ENCODE assay signal across 26 mouse cellular contexts in genomic region chr2:152589021-152589420, GRCm38 (mm10). TPM values are rescaled to one million over a fixed set of nuclear protein-coding genes. Genes with fewer than 3 reads are reported as not detected.
A peak's percentile ranks its signal among the peaks of the same experiment; 100 is the strongest.
DNase-seq lines count a peak whose midpoint lies in the region; ATAC-seq and TF ChIP-seq lines count a peak whose summit lies in the region.
"Had no signal": no experiment of that assay in that cellular context is flagged by ENCODE, and none has a peak within 500 bp of the region (broad histone marks: within the 10 kb centered on the region; RNA-seq: fewer than 3 reads in every experiment).

No protein-coding gene starts in this region.

- H3K27ac ChIP-seq in midbrain, embryonic 11.5 days (ENCODE audit: low read depth, low read length) = no peak overlapping the region
- no peak overlapping the region for H3K27ac ChIP-seq in midbrain, embryonic 16.5 days (ENCODE audit: low read length)
- no peak overlapping the region for H3K27ac ChIP-seq in intestine, embryonic 14.5 days (ENCODE audit: low read depth)
- no peak overlapping the region for H3K27ac ChIP-seq in intestine, postnatal 0 days (ENCODE audit: low read depth, low read length)
- no peak overlapping the region for H3K27ac ChIP-seq in forebrain, postnatal 0 days (ENCODE audit: low read depth, low read length)
- H3K27ac ChIP-seq: embryonic facial prominence, embryonic 15.5 days; forebrain, embryonic 10.5 days; forebrain, embryonic 15.5 days; heart, adult 2 months; heart, embryonic 15.5 days; hindbrain, embryonic 13.5 days had no signal

- ATAC-seq in midbrain, embryonic 11.5 days (ENCODE audit: low FRiP score) = no peak
- no peak for ATAC-seq in midbrain, embryonic 16.5 days
- 0 out of 2 replicates have a peak, but pooled peaks have one; percentile 55 for ATAC-seq in intestine, embryonic 14.5 days (replicated peaks; ENCODE audit: low FRiP score, low TSS enrichment, low read depth)
- peak; percentile 70 for ATAC-seq in intestine, postnatal 0 days
- ATAC-seq in forebrain, postnatal 0 days = no peak
- ATAC-seq: forebrain, embryonic 15.5 days had no signal

- H3K36me3 ChIP-seq in midbrain, embryonic 11.5 days (ENCODE audit: control insufficient read depth, insufficient read depth, low read length) = no peaks in the 10 kb centered on the region
- no peaks in the 10 kb centered on the region for H3K36me3 ChIP-seq in midbrain, embryonic 16.5 days (ENCODE audit: control insufficient read depth, insufficient read depth, low read length)
- H3K36me3 ChIP-seq in intestine, embryonic 14.5 days (ENCODE audit: control insufficient read depth, insufficient read depth, low read length) = no peaks in the 10 kb centered on the region
- no peaks in the 10 kb centered on the region for H3K36me3 ChIP-seq in intestine, postnatal 0 days (ENCODE audit: control insufficient read depth, insufficient read depth)
- no peaks in the 10 kb centered on the region for H3K36me3 ChIP-seq in forebrain, postnatal 0 days (ENCODE audit: insufficient read depth)
- H3K36me3 ChIP-seq: embryonic facial prominence, embryonic 15.5 days; forebrain, embryonic 10.5 days; forebrain, embryonic 15.5 days; heart, embryonic 15.5 days; hindbrain, embryonic 13.5 days had no signal

- 51% methylated on average over 6 of the region's 6 CpGs for whole genome bisulfite sequencing in midbrain, embryonic 11.5 days
- 48% methylated on average over 6 of the region's 6 CpGs for WGBS in midbrain, embryonic 16.5 days
- WGBS in intestine, embryonic 14.5 days = 34% methylated on average over 6 of the region's 6 CpGs
- 29% methylated on average over 6 of the region's 6 CpGs for WGBS in intestine, postnatal 0 days
- 34% methylated on average over 6 of the region's 6 CpGs for WGBS in forebrain, postnatal 0 days

- H3K4me3 ChIP-seq in midbrain, embryonic 11.5 days (ENCODE audit: low read depth, low read length) = no peak overlapping the region
- no peak overlapping the region for H3K4me3 ChIP-seq in midbrain, embryonic 16.5 days (ENCODE audit: low read depth, low read length)
- H3K4me3 ChIP-seq in intestine, embryonic 14.5 days (ENCODE audit: low read depth, low read length) = no peak overlapping the region
- H3K4me3 ChIP-seq in intestine, postnatal 0 days (ENCODE audit: low read depth, low read length) = no peak overlapping the region
- H3K4me3 ChIP-seq in forebrain, postnatal 0 days (ENCODE audit: low read depth, low read length) = no peak overlapping the region
- H3K4me3 ChIP-seq: embryonic facial prominence, embryonic 15.5 days; erythroblast, embryonic 14.5 days; forebrain, embryonic 10.5 days; forebrain, embryonic 15.5 days; heart, adult 2 months; heart, embryonic 15.5 days; hindbrain, embryonic 13.5 days had no signal

- H3K27me3 ChIP-seq in midbrain, embryonic 11.5 days (ENCODE audit: control insufficient read depth, insufficient read depth, low read length) = no peaks in the 10 kb centered on the region
- H3K27me3 ChIP-seq in midbrain, embryonic 16.5 days (ENCODE audit: control insufficient read depth, insufficient read depth, low read depth, low read length) = no peaks in the 10 kb centered on the region
- no peaks in the 10 kb centered on the region for H3K27me3 ChIP-seq in intestine, embryonic 14.5 days (replicated peaks; ENCODE audit: control insufficient read depth, insufficient read depth, low read length)
- no peaks in the 10 kb centered on the region for H3K27me3 ChIP-seq in intestine, postnatal 0 days (replicated peaks; ENCODE audit: control insufficient read depth, insufficient read depth, low read length)
- no peaks in the 10 kb centered on the region for H3K27me3 ChIP-seq in forebrain, postnatal 0 days (ENCODE audit: insufficient read depth, low read length)
- H3K27me3 ChIP-seq: embryonic facial prominence, embryonic 15.5 days; forebrain, embryonic 15.5 days; heart, embryonic 15.5 days; hindbrain, embryonic 13.5 days had no signal

- H3K4me1 ChIP-seq in midbrain, embryonic 11.5 days (ENCODE audit: control insufficient read depth, insufficient read depth, low read length) = no peaks in the 10 kb centered on the region
- H3K4me1 ChIP-seq in midbrain, embryonic 16.5 days (ENCODE audit: control insufficient read depth, insufficient read depth, low read length) = no peaks in the 10 kb centered on the region
- no peaks in the 10 kb centered on the region; the same call in 1 of the 2 replicates for H3K4me1 ChIP-seq in intestine, embryonic 14.5 days (replicated peaks; ENCODE audit: control insufficient read depth, insufficient read depth, low read length)
- H3K4me1 ChIP-seq in intestine, postnatal 0 days (replicated peaks; ENCODE audit: control insufficient read depth, insufficient read depth, low read length) = no peaks in the 10 kb centered on the region
- no peaks in the 10 kb centered on the region for H3K4me1 ChIP-seq in forebrain, postnatal 0 days (ENCODE audit: insufficient read depth)
- H3K4me1 ChIP-seq: embryonic facial prominence, embryonic 15.5 days; forebrain, embryonic 15.5 days; heart, embryonic 15.5 days; hindbrain, embryonic 13.5 days had no signal

- peak; percentile 52 for TF ChIP-seq CTCF in intestine, postnatal 0 days (IDR thresholded peaks at IDR 0.05; ENCODE audit: low read depth)
- no peak for TF ChIP-seq CTCF in forebrain, postnatal 0 days (IDR thresholded peaks at IDR 0.05; ENCODE audit: low read depth)

- peak; percentile 39 for DNase-seq in kidney, postnatal 10 days
- no peak for DNase-seq in kidney, adult 9 months
- DNase-seq in midbrain, embryonic 11.5 days (ENCODE audit: low spot score, missing footprints) = peak; percentile 62
- DNase-seq in intestine, embryonic 14.5 days (ENCODE audit: low spot score) = no peak
- no peak for DNase-seq in forebrain, postnatal 0 days
- DNase-seq: adrenal gland, adult 8-10 months; adrenal gland, postnatal 36 days; cerebellum, adult 2 months; cerebellum, postnatal 10 days; gastrocnemius, postnatal 10 days; heart, adult 2 months; heart, postnatal 14 days had no signal

- H3K9me3 ChIP-seq in midbrain, embryonic 11.5 days (ENCODE audit: control insufficient read depth, low read length) = no peaks in the 10 kb centered on the region
- H3K9me3 ChIP-seq in midbrain, embryonic 16.5 days (replicated peaks; ENCODE audit: control insufficient read depth, low read length, poor library complexity, severe bottlenecking) = no peaks in the 10 kb centered on the region
- no peaks in the 10 kb centered on the region for H3K9me3 ChIP-seq in intestine, embryonic 14.5 days (ENCODE audit: control insufficient read depth, low read length)
- H3K9me3 ChIP-seq in intestine, postnatal 0 days (ENCODE audit: control insufficient read depth) = no peaks in the 10 kb centered on the region
- no peaks in the 10 kb centered on the region for H3K9me3 ChIP-seq in forebrain, postnatal 0 days (ENCODE audit: low read length)
- H3K9me3 ChIP-seq: embryonic facial prominence, embryonic 15.5 days; forebrain, embryonic 10.5 days; forebrain, embryonic 15.5 days; heart, embryonic 15.5 days; hindbrain, embryonic 13.5 days had no signal

- no peak overlapping the region for H3K9ac ChIP-seq in midbrain, embryonic 11.5 days (ENCODE audit: low read length)
- no peak overlapping the region for H3K9ac ChIP-seq in midbrain, embryonic 16.5 days (ENCODE audit: low read depth, low read length)
- no peak overlapping the region for H3K9ac ChIP-seq in intestine, embryonic 14.5 days (ENCODE audit: low read length)
- no peak overlapping the region for H3K9ac ChIP-seq in intestine, postnatal 0 days (ENCODE audit: low read depth, low read length)
- H3K9ac ChIP-seq in forebrain, postnatal 0 days = no peak overlapping the region
- H3K9ac ChIP-seq: embryonic facial prominence, embryonic 15.5 days; forebrain, embryonic 15.5 days; heart, embryonic 15.5 days; hindbrain, embryonic 13.5 days had no signal

- H3K4me2 ChIP-seq in midbrain, embryonic 11.5 days = no peak overlapping the region
- H3K4me2 ChIP-seq in midbrain, embryonic 16.5 days (ENCODE audit: low read length) = no peak overlapping the region
- H3K4me2 ChIP-seq in intestine, embryonic 14.5 days (ENCODE audit: low read length) = no peak overlapping the region
- no peak overlapping the region for H3K4me2 ChIP-seq in intestine, postnatal 0 days (replicated peaks; ENCODE audit: low read depth)
- H3K4me2 ChIP-seq in forebrain, postnatal 0 days (ENCODE audit: low read depth) = no peak overlapping the region
- H3K4me2 ChIP-seq: embryonic facial prominence, embryonic 15.5 days; forebrain, embryonic 15.5 days; heart, embryonic 11.5 days; heart, embryonic 15.5 days; hindbrain, embryonic 13.5 days had no signal

RNA-seq across cellular contexts. Expression of gene Defb19, which starts 8.9 kb away (rescaled TPM):
- not detected in 2 replicates for polyA plus RNA-seq in midbrain, embryonic 11.5 days (2014; fragmentation: Nextera tagmentation; extraction: Ambion mirVana)
- polyA plus RNA-seq in midbrain, embryonic 16.5 days (2015; fragmentation: Nextera tagmentation; extraction: Ambion mirVana) = not detected in 2 replicates
- not detected in 2 replicates for polyA plus RNA-seq in intestine, embryonic 14.5 days (2014; fragmentation: Nextera tagmentation; extraction: Ambion mirVana)
- polyA plus RNA-seq in intestine, postnatal 0 days (2015; fragmentation: Nextera tagmentation; extraction: Ambion mirVana) = 0.35 and 0.77 TPM in 2 replicates
- total RNA-seq in forebrain, postnatal 0 days (2014; rRNA removed) = not detected in 2 replicates
- not detected in 2 replicates for polyA plus RNA-seq in forebrain, postnatal 0 days (2015; fragmentation: Nextera tagmentation; extraction: Ambion mirVana)
- total RNA-seq: adrenal gland, adult 8-10 months; ES-E14; gastrocnemius, postnatal 10 days; gastrocnemius, postnatal 4 days; heart, adult 2 months; heart, postnatal 14 days; hematopoietic stem cell, adult 5-6 weeks had no signal
- polyA plus RNA-seq: cerebellum, adult 2 months; embryonic facial prominence, embryonic 11.5 days; embryonic facial prominence, embryonic 15.5 days; erythroblast, embryonic 14.5 days; forebrain, embryonic 10.5 days; forebrain, embryonic 15.5 days; frontal cortex, adult 2 months; hindbrain, embryonic 13.5 days had no signal

RNA-seq across cellular contexts. Expression of gene Defb45, which starts 10.2 kb away (rescaled TPM):
- polyA plus RNA-seq in midbrain, embryonic 11.5 days (2014; fragmentation: Nextera tagmentation; extraction: Ambion mirVana) = not detected in 2 replicates
- polyA plus RNA-seq in midbrain, embryonic 16.5 days (2015; fragmentation: Nextera tagmentation; extraction: Ambion mirVana) = not detected in 2 replicates
- not detected in 2 replicates for polyA plus RNA-seq in intestine, embryonic 14.5 days (2014; fragmentation: Nextera tagmentation; extraction: Ambion mirVana)
- not detected in 2 replicates for polyA plus RNA-seq in intestine, postnatal 0 days (2015; fragmentation: Nextera tagmentation; extraction: Ambion mirVana)
- total RNA-seq in forebrain, postnatal 0 days (2014; rRNA removed) = not detected in 2 replicates
- polyA plus RNA-seq in forebrain, postnatal 0 days (2015; fragmentation: Nextera tagmentation; extraction: Ambion mirVana) = not detected in 2 replicates
- total RNA-seq: adrenal gland, adult 8-10 months; adrenal gland, postnatal 36 days; ES-E14; gastrocnemius, postnatal 10 days; gastrocnemius, postnatal 4 days; heart, adult 2 months; heart, postnatal 14 days; hematopoietic stem cell, adult 5-6 weeks had no signal
- polyA plus RNA-seq: cerebellum, adult 2 months; embryonic facial prominence, embryonic 11.5 days; embryonic facial prominence, embryonic 15.5 days; erythroblast, embryonic 14.5 days; forebrain, embryonic 10.5 days; forebrain, embryonic 15.5 days; frontal cortex, adult 2 months; heart, adult 2 months; heart, embryonic 11.5 days; heart, embryonic 15.5 days; hindbrain, embryonic 13.5 days had no signal

RNA-seq across cellular contexts. Expression of gene Defb36, which starts 15.1 kb away (rescaled TPM):
- polyA plus RNA-seq in midbrain, embryonic 11.5 days (2014; fragmentation: Nextera tagmentation; extraction: Ambion mirVana) = not detected in 2 replicates
- not detected in 2 replicates for polyA plus RNA-seq in midbrain, embryonic 16.5 days (2015; fragmentation: Nextera tagmentation; extraction: Ambion mirVana)
- not detected in 2 replicates for polyA plus RNA-seq in intestine, embryonic 14.5 days (2014; fragmentation: Nextera tagmentation; extraction: Ambion mirVana)
- not detected in 2 replicates for polyA plus RNA-seq in intestine, postnatal 0 days (2015; fragmentation: Nextera tagmentation; extraction: Ambion mirVana)
- total RNA-seq in forebrain, postnatal 0 days (2014; rRNA removed) = not detected in 2 replicates
- not detected in 2 replicates for polyA plus RNA-seq in forebrain, postnatal 0 days (2015; fragmentation: Nextera tagmentation; extraction: Ambion mirVana)
- total RNA-seq: ES-E14; gastrocnemius, postnatal 10 days; gastrocnemius, postnatal 4 days; heart, adult 2 months; heart, postnatal 14 days; hematopoietic stem cell, adult 5-6 weeks had no signal
- polyA plus RNA-seq: cerebellum, adult 2 months; embryonic facial prominence, embryonic 11.5 days; embryonic facial prominence, embryonic 15.5 days; erythroblast, embryonic 14.5 days; forebrain, embryonic 10.5 days; forebrain, embryonic 15.5 days; frontal cortex, adult 2 months; heart, adult 2 months; heart, embryonic 11.5 days; heart, embryonic 15.5 days; hindbrain, embryonic 13.5 days had no signal

RNA-seq across cellular contexts. Expression of gene Defb21, which starts 16.5 kb away (rescaled TPM):
- polyA plus RNA-seq in midbrain, embryonic 11.5 days (2014; fragmentation: Nextera tagmentation; extraction: Ambion mirVana) = not detected in 2 replicates
- not detected in 2 replicates for polyA plus RNA-seq in midbrain, embryonic 16.5 days (2015; fragmentation: Nextera tagmentation; extraction: Ambion mirVana)
- polyA plus RNA-seq in intestine, embryonic 14.5 days (2014; fragmentation: Nextera tagmentation; extraction: Ambion mirVana) = not detected in 2 replicates
- polyA plus RNA-seq in intestine, postnatal 0 days (2015; fragmentation: Nextera tagmentation; extraction: Ambion mirVana) = not detected in 2 replicates
- total RNA-seq in forebrain, postnatal 0 days (2014; rRNA removed) = not detected in 2 replicates
- polyA plus RNA-seq in forebrain, postnatal 0 days (2015; fragmentation: Nextera tagmentation; extraction: Ambion mirVana) = not detected in 2 replicates
- total RNA-seq: adrenal gland, adult 8-10 months; adrenal gland, postnatal 36 days; ES-E14; gastrocnemius, postnatal 10 days; gastrocnemius, postnatal 4 days; heart, adult 2 months; heart, postnatal 14 days; hematopoietic stem cell, adult 5-6 weeks had no signal
- polyA plus RNA-seq: cerebellum, adult 2 months; embryonic facial prominence, embryonic 11.5 days; embryonic facial prominence, embryonic 15.5 days; erythroblast, embryonic 14.5 days; forebrain, embryonic 10.5 days; forebrain, embryonic 15.5 days; frontal cortex, adult 2 months; heart, adult 2 months; heart, embryonic 11.5 days; heart, embryonic 15.5 days; hindbrain, embryonic 13.5 days had no signal

RNA-seq across cellular contexts. Expression of gene Gm17416, which starts 19.9 kb away (rescaled TPM):
- polyA plus RNA-seq in midbrain, embryonic 11.5 days (2014; fragmentation: Nextera tagmentation; extraction: Ambion mirVana) = not detected in 2 replicates
- polyA plus RNA-seq in midbrain, embryonic 16.5 days (2015; fragmentation: Nextera tagmentation; extraction: Ambion mirVana) = not detected in 2 replicates
- not detected in 2 replicates for polyA plus RNA-seq in intestine, embryonic 14.5 days (2014; fragmentation: Nextera tagmentation; extraction: Ambion mirVana)
- not detected in 2 replicates for polyA plus RNA-seq in intestine, postnatal 0 days (2015; fragmentation: Nextera tagmentation; extraction: Ambion mirVana)
- not detected in 2 replicates for total RNA-seq in forebrain, postnatal 0 days (2014; rRNA removed)
- not detected in 2 replicates for polyA plus RNA-seq in forebrain, postnatal 0 days (2015; fragmentation: Nextera tagmentation; extraction: Ambion mirVana)
- total RNA-seq: adrenal gland, adult 8-10 months; adrenal gland, postnatal 36 days; ES-E14; gastrocnemius, postnatal 10 days; gastrocnemius, postnatal 4 days; heart, adult 2 months; heart, postnatal 14 days; hematopoietic stem cell, adult 5-6 weeks had no signal
- polyA plus RNA-seq: cerebellum, adult 2 months; embryonic facial prominence, embryonic 11.5 days; embryonic facial prominence, embryonic 15.5 days; erythroblast, embryonic 14.5 days; forebrain, embryonic 10.5 days; forebrain, embryonic 15.5 days; frontal cortex, adult 2 months; heart, adult 2 months; heart, embryonic 11.5 days; heart, embryonic 15.5 days; hindbrain, embryonic 13.5 days had no signal

Comparison
In these comparisons a context has a peak if more than half of its experiments do, and no peak if none do; other contexts are left out.
1. DNase-seq: peak in kidney, postnatal 10 days (single experiment) and midbrain, embryonic 11.5 days (single experiment); none in kidney, adult 9 months (single experiment), intestine, embryonic 14.5 days (single experiment) and forebrain, postnatal 0 days (single experiment).
2. ATAC-seq: peak in intestine, embryonic 14.5 days (single experiment) and intestine, postnatal 0 days (single experiment); none in midbrain, embryonic 11.5 days (single experiment), midbrain, embryonic 16.5 days (single experiment) and forebrain, postnatal 0 days (single experiment).